Mouse (Mus musculus) liver, embryonic 13.5 days (tissue): Measurements from ENCODE around the gene Gm45140. TPM values are rescaled to one million over a fixed set of nuclear protein-coding genes. Genes with fewer than 3 reads are reported as not detected.

Experiments used
- ATAC-seq: fragments of 200-750 bp; cut with Nextera tagmentation; 2 replicates; pipeline ENCODE4 v1.8.0; 2017; ENCODE audit warnings: low read depth, mild to moderate bottlenecking, moderate number of reproducible peaks, moderate library complexity
- DNase-seq: peaks from one replicate; pipeline ENCODE4 v3.0.0; 2022
- H3K27ac ChIP-seq: fragments of 300-500 bp; sonication (generic); 2 replicates; pipeline ENCODE4 v1.5.1; 2015; ENCODE audit warnings: moderate library complexity, mild to moderate bottlenecking, inconsistent platforms
- H3K27me3 ChIP-seq: fragments of 300-500 bp; sonication (generic); 2 replicates; pipeline ENCODE4 v1.6.1; 2015; ENCODE audit warnings: mild to moderate bottlenecking, inconsistent platforms
- H3K36me3 ChIP-seq: fragments of 300-500 bp; sonication (generic); 2 replicates; pipeline ENCODE4 v1.6.1; 2015; ENCODE audit warnings: mild to moderate bottlenecking, inconsistent platforms
- H3K4me1 ChIP-seq: fragments of 300-500 bp; sonication (generic); replicated peaks from 2 replicates; pipeline ENCODE4 v1.6.1; 2015; ENCODE audit warnings: inconsistent platforms
- H3K4me2 ChIP-seq: fragments of 300-500 bp; sonication (generic); 2 replicates; pipeline ENCODE4 v1.6.1; 2015; ENCODE audit warnings: inconsistent platforms, mild to moderate bottlenecking, moderate library complexity
- H3K4me3 ChIP-seq: fragments of 300-500 bp; sonication (generic); replicated peaks from 2 replicates; pipeline ENCODE4 v1.5.1; 2015; ENCODE audit warnings: mild to moderate bottlenecking, inconsistent platforms
- H3K9ac ChIP-seq: fragments of 300-500 bp; sonication (generic); 2 replicates; pipeline ENCODE4 v1.6.1; 2015; ENCODE audit warnings: mild to moderate bottlenecking, inconsistent platforms
- H3K9me3 ChIP-seq: fragments of 300-500 bp; sonication (generic); replicated peaks from 2 replicates; pipeline ENCODE4 v1.6.1; 2016; ENCODE audit warnings: inconsistent platforms
- WGBS: fragments of 180-500 bp; shearing (Covaris S2); methylation state at CpG from one replicate; pipeline ENCODE4 v1.1.7; 2015; ENCODE audit not compliant: insufficient replicate concordance; 5-methylcytosine and 5-hydroxymethylcytosine counted together
- polyA plus RNA-seq: library from polyadenylated mRNA; unstranded; fragments of >200 nt; fragmentation: Nextera tagmentation; extraction: Ambion mirVana; gene quantifications from 2 replicates; pipeline ENCODE4 v1.2.1, GENCODE M21; 2015

The Gm45140 gene
- polyA plus RNA-seq, 1 experiment from 2014 or later = 3.5 TPM

DNA sequence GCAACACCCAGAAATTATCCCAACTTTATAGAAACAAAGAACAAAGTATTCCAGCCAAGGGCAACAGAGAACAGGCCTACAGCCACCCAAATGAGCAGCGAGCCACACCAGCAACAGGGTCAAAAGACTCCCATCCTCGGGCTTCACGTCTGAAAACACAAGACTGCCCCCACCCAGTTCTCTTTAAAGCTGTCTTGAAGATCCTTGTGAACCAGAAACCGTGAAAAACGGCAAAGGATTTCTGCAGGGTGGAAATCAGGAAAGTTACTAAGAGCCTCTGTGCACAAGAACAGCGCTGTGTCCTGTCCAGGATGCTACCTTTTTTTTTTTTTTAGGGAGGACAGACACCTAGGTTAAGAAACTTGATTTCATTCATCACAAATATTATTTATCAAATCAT, 25.3 kb downstream of the Gm45140 start:
- peak overlapping the region; percentile 94 for H3K4me3 ChIP-seq
- H3K4me2 ChIP-seq = peak overlapping the region; percentile 85
- no peak for ATAC-seq
- peak overlapping the region; percentile 98 for H3K27ac ChIP-seq
- peak overlapping the region; percentile 99 for H3K9ac ChIP-seq
- H3K36me3 ChIP-seq = peaks cover 32% of the 10 kb centered on the region
- no peaks in the 10 kb centered on the region for H3K9me3 ChIP-seq
- peaks cover 72% of the 10 kb centered on the region for H3K4me1 ChIP-seq
- H3K27me3 ChIP-seq = no peaks in the 10 kb centered on the region
- no peak for DNase-seq
- WGBS = 27% methylated on average over 6 of the region's 6 CpGs

DNA sequence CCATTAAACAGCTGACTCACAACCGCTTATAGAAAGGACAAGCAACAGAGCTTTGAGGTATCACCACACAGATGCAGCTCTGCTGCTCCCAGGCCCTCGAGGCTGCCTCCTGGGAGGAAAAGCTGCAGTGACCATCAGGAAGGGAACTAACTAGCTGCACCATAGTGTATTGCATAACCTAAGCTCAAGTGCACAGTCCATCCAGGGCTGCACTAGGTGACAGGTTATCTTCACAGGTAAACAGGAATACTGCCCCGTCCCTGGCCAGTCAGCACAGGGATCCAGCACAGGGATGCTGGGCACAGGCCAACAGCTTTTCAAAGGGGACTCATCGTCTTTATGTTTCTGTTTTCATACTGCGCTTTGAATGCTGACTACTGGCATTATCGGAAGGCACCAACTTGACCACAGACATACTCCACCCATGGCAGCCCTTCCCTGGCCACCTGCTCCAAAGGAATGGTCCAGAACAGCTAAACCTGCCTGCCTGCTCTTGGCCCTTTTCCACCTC, 25.9 kb downstream of the Gm45140 start:
- peaks cover 76% of the 10 kb centered on the region for H3K4me1 ChIP-seq
- DNase-seq = peak; percentile 54
- H3K4me2 ChIP-seq = peak overlapping the region; percentile 85
- H3K4me3 ChIP-seq = peak overlapping the region; percentile 94
- peak; percentile 25 for ATAC-seq
- peaks cover 31% of the 10 kb centered on the region for H3K36me3 ChIP-seq
- H3K27ac ChIP-seq = peak overlapping the region; percentile 98
- H3K9ac ChIP-seq = peak overlapping the region; percentile 99
- no peaks in the 10 kb centered on the region for H3K9me3 ChIP-seq
- WGBS = 31% methylated on average over 6 of the region's 6 CpGs
- no peaks in the 10 kb centered on the region for H3K27me3 ChIP-seq

DNA sequence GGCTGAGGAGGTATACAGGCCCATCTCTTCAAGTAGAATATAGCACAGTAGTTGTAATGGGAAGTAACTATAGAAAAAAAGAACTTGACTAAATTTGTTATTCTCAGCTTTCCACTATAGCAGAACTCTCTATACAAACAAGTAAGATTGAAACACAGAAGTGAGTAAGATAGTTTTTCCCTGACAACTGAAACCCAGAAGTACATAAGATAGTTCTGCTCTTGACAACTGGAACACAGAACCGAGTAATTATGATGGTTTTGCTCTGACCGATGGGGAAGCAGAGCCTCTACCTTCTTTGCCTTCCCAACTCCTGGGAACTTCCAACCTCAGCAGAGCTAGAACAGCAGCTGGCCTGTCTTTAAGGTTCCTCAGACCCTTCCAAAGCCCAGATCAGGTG, 26.5 kb downstream of the Gm45140 start:
- Histone ChIP-seq H3K36me3 (peaks cover 37% of the 10 kb centered on the region), H3K4me2 (peak overlapping the region; percentile 85), H3K27ac (peak overlapping the region; percentile 98), H3K4me1 (peaks cover 82% of the 10 kb centered on the region), H3K9me3 (no peaks in the 10 kb centered on the region), H3K9ac (peak overlapping the region; percentile 99), H3K4me3 (peak overlapping the region; percentile 94), H3K27me3 (no peaks in the 10 kb centered on the region)
- DNase-seq (no peak), ATAC-seq (no peak)
- 57% methylated on average over 2 of the region's 2 CpGs for WGBS

DNA sequence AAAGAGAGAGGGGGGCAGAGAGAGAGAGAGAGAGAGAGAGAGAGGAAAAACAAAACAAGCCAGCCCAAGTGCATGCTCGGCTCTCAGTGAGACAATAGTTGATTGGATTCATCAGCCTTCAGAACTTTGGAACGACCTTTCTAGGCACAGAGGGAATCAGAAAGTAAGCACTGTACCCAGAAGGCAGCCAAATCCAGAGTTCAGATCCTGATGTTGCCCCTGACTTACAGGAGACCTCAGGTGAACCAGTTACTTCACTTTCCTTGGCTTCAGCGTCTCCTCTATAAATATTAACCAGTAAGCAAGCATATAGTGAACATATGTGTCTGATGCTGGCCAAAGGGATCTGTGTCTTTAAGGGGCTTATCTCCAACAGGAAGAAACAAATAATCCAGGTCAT, 27.1 kb downstream of the Gm45140 start:
- Histone ChIP-seq H3K36me3 (peaks cover 39% of the 10 kb centered on the region), H3K4me2 (peak overlapping the region; percentile 85), H3K4me1 (peaks cover 82% of the 10 kb centered on the region), H3K9ac (peak overlapping the region; percentile 99), H3K9me3 (no peaks in the 10 kb centered on the region), H3K27ac (peak overlapping the region; percentile 98), H3K27me3 (no peaks in the 10 kb centered on the region), H3K4me3 (peak overlapping the region; percentile 94)
- 57% methylated on average over 3 of the region's 3 CpGs for WGBS
- no peak for DNase-seq
- no peak for ATAC-seq

DNA sequence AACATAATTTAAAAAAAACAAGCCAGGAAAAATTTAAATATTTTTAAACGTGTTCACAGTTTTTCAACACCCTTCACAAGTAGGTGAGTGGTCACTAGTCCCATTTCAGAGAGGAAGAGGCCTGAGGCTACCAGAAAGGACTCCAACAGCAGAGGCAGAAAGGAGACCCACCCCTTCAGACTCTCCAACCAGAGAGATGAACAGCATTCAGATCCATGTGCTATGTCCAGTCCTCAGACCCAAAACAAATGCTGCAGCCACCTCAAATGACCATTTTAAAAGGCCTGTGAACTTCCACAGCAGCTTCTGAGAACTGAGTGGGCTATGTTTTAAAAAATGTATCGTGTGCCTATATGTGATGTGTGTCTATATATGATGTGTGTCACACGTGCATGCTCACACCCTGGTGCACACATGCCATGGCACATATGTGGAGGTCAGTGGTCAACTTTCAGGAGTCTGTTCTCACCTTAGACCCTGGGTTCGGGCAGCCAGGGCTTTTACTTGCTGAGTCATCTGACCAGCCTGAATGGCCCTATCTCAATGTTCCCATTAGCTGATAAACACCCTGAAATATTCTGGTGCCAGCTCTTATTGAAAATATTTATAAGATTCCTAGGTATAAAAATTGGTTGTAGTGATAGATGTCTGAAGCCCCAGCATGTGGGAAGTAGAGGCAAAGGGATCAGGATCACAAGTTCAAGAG, 27.7 kb downstream of the Gm45140 start:
- H3K27ac ChIP-seq = peak overlapping the region; percentile 98
- peak overlapping the region; percentile 99 for H3K9ac ChIP-seq
- 53% methylated on average over 4 of the region's 4 CpGs for WGBS
- no peaks in the 10 kb centered on the region for H3K9me3 ChIP-seq
- H3K4me3 ChIP-seq = peak overlapping the region; percentile 94
- H3K4me1 ChIP-seq = peaks cover 78% of the 10 kb centered on the region
- DNase-seq (peak; percentile 56), ATAC-seq (no peak)
- H3K27me3 ChIP-seq = no peaks in the 10 kb centered on the region
- peaks cover 39% of the 10 kb centered on the region for H3K36me3 ChIP-seq
- H3K4me2 ChIP-seq = peak overlapping the region; percentile 85

DNA sequence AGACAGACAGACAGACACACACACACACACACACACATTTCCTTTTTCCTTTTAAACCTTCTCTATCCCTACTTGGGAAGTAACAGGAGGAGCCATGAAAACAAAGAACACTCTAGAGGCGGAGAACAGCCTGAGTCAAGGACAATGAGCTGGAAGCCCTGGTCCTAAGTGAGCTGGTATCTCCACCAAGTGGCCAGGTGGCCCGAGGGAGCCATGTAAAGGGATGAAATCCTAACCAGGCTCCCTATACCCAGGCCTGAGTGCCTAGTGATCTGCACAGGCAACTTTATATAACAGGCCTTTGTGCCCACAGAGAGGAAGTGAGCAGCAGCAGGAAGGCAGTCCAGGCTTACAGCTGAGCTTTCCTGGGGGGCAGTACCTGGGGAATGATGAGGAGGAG, 28.7 kb downstream of the Gm45140 start:
- no peaks in the 10 kb centered on the region for H3K27me3 ChIP-seq
- peak overlapping the region; percentile 23; the same call in 1 of the 2 replicates for H3K4me2 ChIP-seq
- H3K27ac ChIP-seq = peak overlapping the region; percentile 74
- H3K4me1 ChIP-seq = peaks cover 74% of the 10 kb centered on the region
- H3K4me3 ChIP-seq = no peak overlapping the region
- H3K9ac ChIP-seq = peak overlapping the region; percentile 49
- H3K36me3 ChIP-seq = peaks cover 40% of the 10 kb centered on the region
- WGBS = 60% methylated on average over 2 of the region's 2 CpGs
- no peak for DNase-seq
- no peak for ATAC-seq
- no peaks in the 10 kb centered on the region for H3K9me3 ChIP-seq

DNA sequence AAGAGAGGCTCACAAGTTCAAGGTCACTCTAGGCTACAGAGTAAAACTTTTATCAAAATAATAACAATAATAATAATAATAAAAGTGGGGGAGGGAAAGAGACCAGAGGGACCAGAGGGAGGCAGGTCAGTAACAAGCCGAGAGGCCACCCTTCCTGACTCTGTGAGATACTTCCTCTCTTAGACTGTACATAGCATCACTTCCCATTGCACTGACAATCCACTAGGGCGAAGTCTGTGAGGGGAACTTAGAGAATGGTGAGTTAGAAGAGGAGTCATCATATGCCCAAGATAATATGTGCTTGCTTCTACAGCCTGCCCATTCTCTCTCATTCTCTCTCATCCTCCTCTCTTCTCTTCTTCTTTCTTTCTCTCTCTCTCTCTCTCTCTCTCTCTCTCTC, 29.6 kb downstream of the Gm45140 start:
- ATAC-seq (no peak), DNase-seq (no peak)
- no peak overlapping the region for H3K4me3 ChIP-seq
- H3K36me3 ChIP-seq = peaks cover 44% of the 10 kb centered on the region
- no peak overlapping the region for H3K4me2 ChIP-seq
- WGBS = 36% methylated on average over 2 of the region's 2 CpGs
- H3K9ac ChIP-seq = no peak overlapping the region
- no peaks in the 10 kb centered on the region for H3K27me3 ChIP-seq
- H3K9me3 ChIP-seq = no peaks in the 10 kb centered on the region
- peaks cover 81% of the 10 kb centered on the region for H3K4me1 ChIP-seq
- peak overlapping the region; percentile 65; the same call in 1 of the 2 replicates for H3K27ac ChIP-seq

DNA sequence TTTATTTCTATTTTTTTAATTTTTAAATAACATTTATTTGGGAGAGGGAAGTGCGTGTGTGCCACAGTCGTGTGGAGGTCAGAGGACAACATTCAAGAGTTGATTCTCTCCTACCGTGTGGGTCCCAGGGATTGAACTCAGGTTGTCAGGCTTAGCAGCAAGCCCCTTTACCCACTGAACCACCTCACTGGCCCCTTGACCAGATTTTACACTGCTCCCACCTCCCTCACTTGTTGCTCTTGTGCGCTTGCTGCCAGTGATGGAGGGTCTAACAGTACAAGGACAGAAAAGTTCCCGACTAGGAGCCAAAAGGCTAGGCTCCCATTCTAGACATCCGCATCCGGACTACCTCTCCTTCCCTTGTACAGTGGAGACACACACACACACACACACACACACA, 30.1 kb downstream of the Gm45140 start:
- no peaks in the 10 kb centered on the region for H3K9me3 ChIP-seq
- H3K4me1 ChIP-seq = peaks cover 84% of the 10 kb centered on the region
- H3K27ac ChIP-seq = peak overlapping the region; percentile 65; the same call in 1 of the 2 replicates
- no peak overlapping the region for H3K4me2 ChIP-seq
- DNase-seq (no peak), ATAC-seq (no peak)
- H3K4me3 ChIP-seq = no peak overlapping the region
- H3K36me3 ChIP-seq = peaks cover 44% of the 10 kb centered on the region
- WGBS = 82% methylated on average over 7 of the region's 7 CpGs
- H3K27me3 ChIP-seq = no peaks in the 10 kb centered on the region
- H3K9ac ChIP-seq = no peak overlapping the region

DNA sequence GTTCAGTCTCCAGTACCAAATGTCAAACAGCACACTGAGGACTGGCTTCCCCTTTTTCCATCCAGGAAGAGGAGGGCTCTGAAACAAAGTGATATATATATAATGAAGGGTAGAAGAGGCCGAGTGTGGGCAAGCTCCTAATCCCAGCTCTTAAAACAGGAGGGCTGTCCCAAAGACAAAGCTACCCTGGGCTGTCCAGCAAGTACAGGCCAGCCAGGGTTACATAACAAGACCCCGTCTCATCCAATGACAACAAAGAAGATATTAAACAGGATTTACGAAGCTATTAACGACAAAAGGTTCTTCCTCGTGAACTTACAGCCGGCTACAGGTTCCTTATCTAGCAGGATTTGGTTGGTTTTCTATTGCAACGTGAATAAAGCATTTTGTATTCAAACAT, 30.7 kb downstream of the Gm45140 start:
- 70% methylated on average over 7 of the region's 7 CpGs for WGBS
- ATAC-seq (no peak), DNase-seq (no peak)
- Histone ChIP-seq H3K4me1 (peaks cover 84% of the 10 kb centered on the region), H3K9me3 (no peaks in the 10 kb centered on the region), H3K9ac (no peak overlapping the region), H3K4me2 (no peak overlapping the region), H3K27me3 (no peaks in the 10 kb centered on the region), H3K4me3 (no peak overlapping the region), H3K36me3 (peaks cover 44% of the 10 kb centered on the region), H3K27ac (0 out of 2 replicates have a peak overlapping the region, but pooled peaks have one; percentile 13)

DNA sequence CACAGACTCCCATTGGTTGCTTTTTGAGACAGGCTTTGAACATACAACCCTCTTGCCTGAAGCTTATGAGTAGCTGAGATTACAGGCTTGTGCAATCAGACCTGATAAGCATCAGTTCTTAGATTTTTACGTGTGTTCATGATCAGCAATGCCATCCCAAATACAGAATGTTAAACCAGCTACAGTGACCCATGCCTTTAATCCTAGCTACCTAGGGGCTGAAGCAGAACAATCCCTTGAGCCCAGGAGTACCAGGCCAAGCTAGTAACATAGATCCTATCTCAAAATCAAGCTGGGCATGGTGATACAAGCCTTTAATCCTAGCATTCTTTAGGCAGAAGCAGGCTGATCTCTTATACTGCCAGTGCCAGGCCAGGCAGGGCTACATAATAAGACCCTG, 31.6 kb downstream of the Gm45140 start:
- no peak overlapping the region for H3K4me3 ChIP-seq
- H3K27ac ChIP-seq = 0 out of 2 replicates have a peak overlapping the region, but pooled peaks have one; percentile 13
- H3K27me3 ChIP-seq = no peaks in the 10 kb centered on the region
- no peak overlapping the region for H3K9ac ChIP-seq
- H3K4me2 ChIP-seq = no peak overlapping the region
- ATAC-seq (no peak), DNase-seq (no peak)
- H3K4me1 ChIP-seq = peaks cover 84% of the 10 kb centered on the region
- H3K9me3 ChIP-seq = no peaks in the 10 kb centered on the region
- peaks cover 48% of the 10 kb centered on the region for H3K36me3 ChIP-seq
- WGBS = 59% methylated on average over 1 of the region's 1 CpGs

DNA sequence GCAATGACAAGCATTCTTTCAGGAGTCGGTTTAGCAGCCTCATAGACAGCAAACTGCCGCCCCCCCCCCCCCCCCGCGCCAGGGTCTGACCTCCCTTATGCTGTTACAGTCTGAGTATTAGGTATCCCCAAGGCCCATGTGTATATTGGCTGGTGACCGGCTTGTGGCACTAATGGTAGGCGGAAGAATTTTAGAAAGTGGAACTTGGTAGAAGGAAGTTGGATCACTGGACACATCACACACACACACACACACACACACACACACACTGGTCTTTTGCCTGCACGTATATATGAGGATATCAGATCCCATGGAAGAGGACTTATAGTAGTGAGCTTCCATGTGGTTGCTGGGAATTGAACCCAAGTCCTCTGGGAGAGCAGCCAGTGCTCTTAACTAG, 33.1 kb downstream of the Gm45140 start:
- no peak for ATAC-seq

More for the DNA sequence above, 33.1 kb downstream of the Gm45140 start:
- no peak overlapping the region for H3K9ac ChIP-seq
- peaks cover 55% of the 10 kb centered on the region for H3K36me3 ChIP-seq
- H3K4me2 ChIP-seq = no peak overlapping the region
- no peak for DNase-seq
- peak overlapping the region; percentile 39; the same call in 1 of the 2 replicates for H3K27ac ChIP-seq
- peaks cover 84% of the 10 kb centered on the region for H3K4me1 ChIP-seq
- no peaks in the 10 kb centered on the region for H3K27me3 ChIP-seq
- H3K9me3 ChIP-seq = no peaks in the 10 kb centered on the region
- H3K4me3 ChIP-seq = no peak overlapping the region
- WGBS = 72% methylated on average over 7 of the region's 7 CpGs
